Mouse (Mus musculus): ENCODE data around the gene Tmem196. TPM values are rescaled to one million over a fixed set of nuclear protein-coding genes. Genes with fewer than 3 reads are reported as not detected.

Gene Tmem196
- not detected for total RNA-seq (2023)

DNA sequence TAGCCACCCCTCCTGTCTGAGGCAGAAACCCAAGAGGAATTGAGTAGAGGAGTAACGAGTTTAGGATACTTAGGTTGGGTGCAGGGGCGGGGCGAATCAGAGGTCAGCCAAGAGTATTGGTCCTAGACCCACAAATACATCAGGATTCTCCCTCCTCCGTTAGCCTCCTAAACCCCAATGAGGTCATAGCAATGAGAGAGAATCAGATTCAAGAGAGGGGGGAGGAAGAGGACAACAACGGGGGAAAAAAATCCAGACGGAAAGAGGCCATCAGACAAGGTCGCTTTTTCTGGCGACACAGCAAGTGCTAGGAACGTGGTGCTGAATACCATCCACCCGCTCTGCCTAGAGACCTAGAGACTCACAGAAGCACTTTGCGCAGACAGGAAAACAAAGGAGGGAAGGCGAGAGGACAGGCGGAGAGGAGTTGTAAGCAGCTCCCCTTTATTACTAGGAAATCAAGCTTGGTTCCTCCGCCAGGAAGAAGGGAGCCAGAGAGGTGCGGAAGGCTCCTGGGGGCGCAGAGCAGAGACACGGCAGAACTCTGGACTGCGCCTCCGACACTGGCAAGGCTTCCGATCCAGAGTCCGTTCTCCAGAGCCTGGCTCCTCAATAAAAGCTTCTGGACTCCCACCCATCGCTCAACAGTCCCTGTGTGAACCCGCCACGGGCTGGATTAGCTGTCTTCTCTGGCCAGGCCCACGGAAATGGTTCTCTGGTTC is at the start of gene Tmem196:
TSS of gene Tmem196 (plus strand) at position 234 of the 722 bp plus-strand sequence.

All from CD8-positive naive resting alpha-beta T cell, adult 57 days (primary cell).